Mouse (Mus musculus): ENCODE measurements around the gene Wdr82.

Gene Wdr82

DNA sequence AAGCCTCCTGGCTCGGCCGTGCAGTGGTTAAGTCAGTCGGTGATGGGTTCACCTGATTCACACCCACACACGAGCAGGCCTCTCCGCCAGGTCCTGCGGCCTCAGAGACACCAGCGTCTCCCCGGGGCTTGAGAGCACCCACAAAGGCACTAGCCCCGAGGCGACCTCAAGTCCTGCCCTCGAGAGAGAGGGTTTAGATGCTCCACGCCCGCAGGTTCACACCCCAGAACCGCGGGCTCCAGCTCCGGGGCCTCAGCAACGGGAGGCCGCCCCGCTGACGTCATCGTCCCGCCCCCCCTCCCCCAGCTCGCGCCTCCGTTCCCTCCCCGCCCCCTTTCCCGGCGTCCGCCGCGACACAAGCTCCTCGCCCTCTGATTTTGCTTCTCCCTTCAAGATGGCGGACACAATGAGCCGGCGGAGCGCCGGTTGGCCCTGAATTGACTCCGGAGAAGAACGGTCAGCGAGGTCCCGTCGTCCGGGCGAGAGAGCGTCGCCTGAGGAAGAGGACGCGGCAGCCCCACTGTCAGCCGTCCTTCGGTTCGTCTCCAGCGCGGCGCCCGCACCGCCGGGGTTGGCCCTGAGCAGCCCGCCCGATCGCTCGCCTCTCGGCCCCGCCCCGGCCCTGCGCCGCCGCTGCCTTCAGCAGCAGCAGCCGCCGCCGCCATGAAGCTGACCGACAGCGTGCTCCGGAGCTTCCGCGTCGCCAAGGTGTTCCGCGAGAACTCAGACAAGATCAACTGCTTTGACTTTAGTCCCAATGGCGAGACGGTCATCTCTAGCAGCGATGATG lies at the start of gene Wdr82:
Wdr82 (plus strand) TSS at position 373 of the 790 bp plus-strand sequence.
- in situ Hi-C loops (cut with MboI, MseI): loop anchor here (25.0 kb wide), 1 partner anchor 1117 kb away; the partner anchor contains the start of genes Cish and Mapkapk3

- in situ Hi-C loops (cut with MboI, MseI): no loop called here
These were observed 47.1 kb upstream of the Wdr82 start for GRCm38 (mm10) chr9:106123599-106123998.

DNA sequence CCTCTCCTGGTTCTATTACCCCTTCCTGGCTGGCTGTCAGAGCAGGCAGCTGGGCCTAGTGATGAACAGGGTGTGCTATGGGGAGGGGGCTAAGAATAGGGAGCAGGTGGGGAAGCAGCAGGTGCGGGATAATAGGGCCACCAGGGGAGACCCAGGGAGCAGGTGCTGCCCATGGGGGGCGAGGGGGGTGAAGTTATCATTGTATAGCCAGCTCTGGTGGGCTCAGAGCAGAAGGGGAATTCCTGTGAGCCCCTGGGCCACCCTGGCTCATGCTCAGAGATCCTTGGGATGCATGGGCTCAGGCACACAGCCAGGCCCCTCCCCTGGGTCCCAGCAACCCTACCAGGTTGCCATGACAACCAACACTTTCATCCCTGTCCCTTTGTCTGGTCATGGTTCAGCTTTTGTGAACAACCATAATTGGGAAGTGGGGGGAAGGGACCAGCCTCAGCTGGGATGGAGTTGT lies 43.9 kb upstream of the Wdr82 start:
- in situ Hi-C loops (cut with MboI, MseI): no loop called here

GRCm38 (mm10) chr9:106129072-106129471 lies 41.7 kb upstream of the Wdr82 start:
- in situ Hi-C loops (cut with MboI, MseI): no loop called here

- in situ Hi-C loops (cut with MboI, MseI): no loop called here
These were observed 40.5 kb upstream of the Wdr82 start for GRCm38 (mm10) chr9:106130250-106130649.

DNA sequence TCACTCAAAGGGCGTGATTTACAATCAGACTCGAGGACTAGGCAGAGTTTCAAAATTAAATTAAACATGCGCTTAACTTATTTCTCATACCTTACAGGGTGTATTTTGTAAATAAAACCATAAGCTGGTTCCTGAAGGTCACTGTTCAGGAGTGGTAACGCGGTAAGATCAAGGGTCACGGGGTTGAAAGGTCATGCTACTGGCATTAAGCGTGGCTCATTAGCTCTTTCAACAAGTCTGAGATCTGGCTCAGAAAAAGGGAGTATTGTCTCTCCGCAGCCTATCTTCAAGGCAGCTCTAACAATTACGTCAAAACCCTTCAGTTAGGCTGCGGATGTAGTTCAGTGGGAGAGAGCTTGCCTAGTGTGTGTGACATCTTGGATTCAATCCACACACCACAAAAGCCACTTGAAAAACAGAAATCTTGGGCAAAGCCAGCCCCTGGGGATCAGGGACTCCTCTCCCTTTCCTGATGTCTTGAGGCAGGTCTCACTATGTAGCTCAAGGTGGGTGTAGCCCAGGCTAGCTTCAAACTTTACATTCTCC lies 33.0 kb upstream of the Wdr82 start:
- in situ Hi-C loops (cut with MboI, MseI): no loop called here

- in situ Hi-C loops (cut with MboI, MseI): no loop called here
These were observed 31.0 kb upstream of the Wdr82 start for GRCm38 (mm10) chr9:106139763-106140162.

GRCm38 (mm10) chr9:106141955-106142354 lies 28.8 kb upstream of the Wdr82 start:
- in situ Hi-C loops (cut with MboI, MseI): no loop called here

DNA sequence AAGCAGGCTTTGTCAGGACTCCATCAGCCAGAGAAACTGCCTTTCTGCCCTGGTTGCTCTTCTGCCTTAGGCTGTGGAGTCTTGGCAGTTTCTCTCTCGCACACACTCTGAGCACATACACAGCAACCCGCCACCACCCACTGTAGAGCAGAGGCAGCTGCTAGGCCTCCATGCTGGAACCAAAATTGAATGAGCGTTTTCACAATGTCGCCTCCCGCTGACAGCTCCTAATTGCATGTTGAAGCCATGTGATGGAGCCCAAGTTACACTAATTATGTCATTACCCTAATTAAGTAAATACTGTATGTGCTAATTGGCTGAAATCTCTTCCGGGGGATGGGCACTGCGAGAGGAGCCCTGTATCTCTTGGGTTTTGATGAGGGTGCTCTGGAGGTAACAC lies 26.6 kb upstream of the Wdr82 start:
- in situ Hi-C loops (cut with MboI, MseI): no loop called here

DNA sequence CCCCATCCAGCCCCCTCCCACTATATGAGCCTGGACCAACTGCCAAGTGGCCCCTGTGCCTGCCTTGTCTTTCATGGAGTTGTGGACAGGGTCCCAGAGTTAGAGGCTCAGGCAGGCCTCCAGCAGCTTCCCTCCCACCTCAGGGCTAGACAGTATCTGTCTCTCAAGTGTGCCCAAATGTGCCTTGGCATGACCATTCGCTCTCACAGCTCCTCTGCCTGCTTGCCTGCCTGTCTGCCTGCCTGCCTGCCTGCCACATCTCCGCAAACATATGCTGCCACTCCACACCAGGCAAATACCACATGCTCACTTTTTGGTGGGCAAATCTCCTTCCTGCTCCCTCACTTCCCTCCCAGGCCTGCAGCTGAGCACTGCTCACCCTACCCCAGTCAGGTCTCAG lies 25.1 kb upstream of the Wdr82 start:
- in situ Hi-C loops (cut with MboI, MseI): no loop called here

DNA sequence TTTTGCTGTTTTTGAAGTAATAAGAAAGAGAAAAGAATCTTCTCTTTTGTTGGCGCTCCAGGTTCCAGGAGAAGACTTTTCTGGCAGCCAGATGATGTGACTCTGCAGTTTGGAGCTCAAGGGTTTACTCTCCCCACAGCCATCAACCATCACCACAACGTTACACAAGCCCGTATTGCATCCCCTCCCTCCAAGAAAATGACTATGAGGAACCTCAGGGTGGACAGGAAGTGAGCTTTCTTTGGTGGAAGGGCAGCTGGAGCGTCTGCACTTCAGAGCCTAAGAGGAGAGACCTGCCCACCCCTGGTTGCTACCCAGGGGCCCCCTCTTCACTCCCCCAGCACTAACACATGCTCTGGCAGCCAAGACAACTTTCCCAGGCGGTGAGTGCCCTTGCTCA lies 23.4 kb upstream of the Wdr82 start:
- in situ Hi-C loops (cut with MboI, MseI): no loop called here

DNA sequence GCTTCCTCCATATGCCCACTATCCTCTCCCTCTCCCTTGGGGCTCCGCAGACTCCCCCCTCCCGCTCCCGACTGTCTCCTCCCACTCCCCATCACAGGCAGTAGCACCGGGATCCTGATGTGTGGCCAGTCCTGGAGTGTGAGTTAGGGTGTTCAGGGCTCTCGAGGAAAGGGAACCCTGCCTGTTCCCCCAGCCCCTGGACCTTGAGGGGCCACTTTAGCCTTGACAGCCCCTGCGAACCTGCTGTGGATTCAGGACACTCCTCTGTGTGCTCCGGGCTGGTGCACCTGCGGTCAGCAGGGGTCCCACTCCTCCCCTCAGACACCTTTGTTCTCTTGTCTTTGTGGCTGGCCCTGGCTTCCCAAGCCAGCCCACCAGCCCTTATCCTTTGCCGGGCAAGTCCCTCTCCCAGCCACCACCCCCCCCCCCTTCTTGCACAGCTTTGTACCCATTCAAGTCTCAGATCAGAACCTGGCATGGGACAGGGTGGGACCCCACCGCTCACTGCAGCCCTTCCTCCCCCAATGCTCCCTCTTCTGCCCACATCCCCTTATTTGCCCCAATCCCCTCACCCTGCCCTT lies 22.8 kb upstream of the Wdr82 start:
- in situ Hi-C loops (cut with MboI, MseI): no loop called here

GRCm38 (mm10) chr9:106148541-106149398 lies 22.0 kb upstream of the Wdr82 start:
- in situ Hi-C loops (cut with MboI, MseI): no loop called here

GRCm38 (mm10) chr9:106149399-106149754 lies 21.4 kb upstream of the Wdr82 start:
- in situ Hi-C loops (cut with MboI, MseI): no loop called here

- in situ Hi-C loops (cut with MboI, MseI): loop anchor here (25.0 kb wide), 1 partner anchor 1133 kb away; the partner anchor contains the start of genes Cish and Mapkapk3
These were observed 16.6 kb upstream of the Wdr82 start for GRCm38 (mm10) chr9:106154106-106154505.

DNA sequence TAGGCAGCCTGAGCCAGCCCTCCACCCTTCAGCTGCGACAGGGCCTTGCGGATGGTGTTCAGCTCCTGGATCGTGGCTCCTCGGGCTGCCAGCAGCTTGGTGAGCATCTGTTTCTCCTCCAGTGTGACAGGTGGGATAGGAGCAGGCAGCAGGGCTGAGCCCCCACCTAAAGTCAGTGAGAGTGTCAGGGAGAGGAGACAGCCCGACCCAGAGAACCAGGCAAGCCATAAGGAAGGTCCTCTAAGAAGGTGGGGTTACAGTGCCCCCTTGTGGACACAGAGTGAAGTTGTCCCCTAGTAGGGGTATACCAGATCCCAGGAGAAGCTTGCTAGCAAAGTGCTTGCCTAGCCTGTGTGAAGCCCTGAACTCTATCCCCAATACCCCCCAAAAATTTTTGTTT lies 14.3 kb upstream of the Wdr82 start:
- in situ Hi-C loops (cut with MboI, MseI): loop anchor here (25.0 kb wide), 1 partner anchor 1131 kb away; the partner anchor contains the start of genes Cish and Mapkapk3

GRCm38 (mm10) chr9:106156921-106157622 lies 13.7 kb upstream of the Wdr82 start:
- in situ Hi-C loops (cut with MboI, MseI): loop anchor here (25.0 kb wide), 1 partner anchor 1130 kb away; the partner anchor contains the start of genes Cish and Mapkapk3

- in situ Hi-C loops (cut with MboI, MseI): loop anchor here (25.0 kb wide), 1 partner anchor 1130 kb away; the partner anchor contains the start of genes Cish and Mapkapk3
These were observed 13.2 kb upstream of the Wdr82 start for GRCm38 (mm10) chr9:106157623-106157925.

GRCm38 (mm10) chr9:106158037-106158491 lies 12.7 kb upstream of the Wdr82 start, which contains the start of gene Glyctk:
TSS of gene Glyctk (minus strand) at chr9:106158138.
- in situ Hi-C loops (cut with MboI, MseI): loop anchor here (25.0 kb wide), 1 partner anchor 1129 kb away; the partner anchor contains the start of genes Cish and Mapkapk3

- in situ Hi-C loops (cut with MboI, MseI): loop anchor here (25.0 kb wide), 1 partner anchor 1128 kb away; the partner anchor contains the start of genes Cish and Mapkapk3
These were observed 11.5 kb upstream of the Wdr82 start for GRCm38 (mm10) chr9:106159237-106159636.

Measured in regulatory T cell (primary cell).